Mouse (Mus musculus): ENCODE measurements around the gene Orc5. TPM values are rescaled to one million over a fixed set of nuclear protein-coding genes. Genes with fewer than 3 reads are reported as not detected.

The Orc5 gene
- 17.9 and 18.0 TPM in 2 replicates for polyA plus RNA-seq (2021; fragmentation: Nextera tagmentation)
- long read RNA-seq, experiment 1, transcript Orc5-201 (14 exons, 2,103 nt): major isoform, 18 of 25 reads
- long read RNA-seq, experiment 1, partial matches to known transcripts: 2 of 25 reads
- long read RNA-seq, experiment 1, other reads (novel, unspliced or antisense): 5 of 25 reads
- long read RNA-seq, experiment 2, transcript Orc5-201 (14 exons, 2,103 nt): major isoform, 86 of 118 reads
- long read RNA-seq, experiment 2, partial matches to known transcripts: 0 of 118 reads
- long read RNA-seq, experiment 2, other reads (novel, unspliced or antisense): 30 of 118 reads

GRCm38 (mm10) chr5:22550033-22550551 lies at the start of gene Orc5:
TSS of gene Orc5 (minus strand) at chr5:22550429.

Other genes with a start within 250 kb of the Orc5 start
- 6.7 and 12.7 TPM in 2 replicates for gene Reln, start 205.7 kb downstream of the Orc5 start, polyA plus RNA-seq (2021; fragmentation: Nextera tagmentation)
- gene Lhfpl3, start 195.6 kb upstream of the Orc5 start, polyA plus RNA-seq (2021; fragmentation: Nextera tagmentation): 10.9 and 11.1 TPM in 2 replicates